Mouse (Mus musculus) urinary bladder, postnatal 10 days (tissue): ENCODE data around the gene Ankrd26.
"Not testable (repeated sequence)": the region's sequence is repeated elsewhere in the genome, so short reads cannot be mapped to it uniquely, and the experiment has no call there.

Experiments used
- DNase-seq: peaks from one replicate; pipeline ENCODE4 v3.0.0; 2022; ENCODE audit warnings: low spot score

The Ankrd26 gene

GRCm38 (mm10) chr6:118561745-118562609 lies at the start of gene Ankrd26:
TSS of gene Ankrd26 (minus strand) at chr6:118562226.
- peak; percentile 57 for DNase-seq

DNA sequence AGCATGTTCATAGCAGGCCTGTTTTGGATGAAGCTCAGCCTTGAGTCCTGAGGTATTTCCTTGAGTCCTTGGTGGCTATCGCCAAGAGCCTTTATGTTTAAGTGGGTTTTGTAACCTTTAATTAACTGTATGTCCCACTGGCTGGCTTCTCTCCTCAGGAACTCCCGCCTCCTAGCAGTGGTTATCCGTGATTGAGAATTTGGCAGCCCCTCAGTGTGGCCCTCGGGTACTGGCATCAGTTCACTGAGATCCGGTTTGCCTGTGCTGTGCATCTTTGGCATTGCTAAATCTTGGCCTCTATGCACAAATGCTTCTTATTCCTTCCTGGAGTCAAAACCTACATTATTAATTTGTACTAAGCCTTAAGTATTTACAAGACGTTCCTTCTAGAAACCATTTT lies 46.9 kb upstream of the Ankrd26 start:
- DNase-seq: no peak

GRCm38 (mm10) chr6:118605974-118606373 lies 43.9 kb upstream of the Ankrd26 start:
- no peak for DNase-seq

GRCm38 (mm10) chr6:118603825-118604224 lies 41.8 kb upstream of the Ankrd26 start:
- DNase-seq: no peak

DNA sequence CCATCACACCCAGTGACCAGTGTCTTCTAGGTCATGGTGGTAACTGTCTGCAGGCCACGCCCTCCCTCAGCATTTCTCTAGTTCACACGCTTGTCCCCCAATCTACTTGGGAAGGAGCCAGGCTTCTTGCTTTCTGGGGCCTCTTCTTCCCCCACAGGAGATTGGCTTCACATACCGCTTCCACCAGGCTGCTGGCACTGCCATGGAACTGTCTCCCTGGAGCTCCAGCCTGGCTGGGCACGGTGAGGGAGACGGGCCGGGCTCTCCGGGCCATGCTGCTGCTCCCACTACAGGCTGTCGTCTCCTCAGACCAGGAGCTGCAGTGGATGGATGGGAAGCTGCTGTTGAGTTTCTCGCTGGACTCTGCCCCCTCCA lies 33.6 kb upstream of the Ankrd26 start:
- no peak for DNase-seq

- no peak for DNase-seq
Observed at GRCm38 (mm10) chr6:118594833-118595680, 33.0 kb upstream of the Ankrd26 start.

- no peak for DNase-seq
Observed at GRCm38 (mm10) chr6:118594070-118594469, 32.0 kb upstream of the Ankrd26 start.

DNA sequence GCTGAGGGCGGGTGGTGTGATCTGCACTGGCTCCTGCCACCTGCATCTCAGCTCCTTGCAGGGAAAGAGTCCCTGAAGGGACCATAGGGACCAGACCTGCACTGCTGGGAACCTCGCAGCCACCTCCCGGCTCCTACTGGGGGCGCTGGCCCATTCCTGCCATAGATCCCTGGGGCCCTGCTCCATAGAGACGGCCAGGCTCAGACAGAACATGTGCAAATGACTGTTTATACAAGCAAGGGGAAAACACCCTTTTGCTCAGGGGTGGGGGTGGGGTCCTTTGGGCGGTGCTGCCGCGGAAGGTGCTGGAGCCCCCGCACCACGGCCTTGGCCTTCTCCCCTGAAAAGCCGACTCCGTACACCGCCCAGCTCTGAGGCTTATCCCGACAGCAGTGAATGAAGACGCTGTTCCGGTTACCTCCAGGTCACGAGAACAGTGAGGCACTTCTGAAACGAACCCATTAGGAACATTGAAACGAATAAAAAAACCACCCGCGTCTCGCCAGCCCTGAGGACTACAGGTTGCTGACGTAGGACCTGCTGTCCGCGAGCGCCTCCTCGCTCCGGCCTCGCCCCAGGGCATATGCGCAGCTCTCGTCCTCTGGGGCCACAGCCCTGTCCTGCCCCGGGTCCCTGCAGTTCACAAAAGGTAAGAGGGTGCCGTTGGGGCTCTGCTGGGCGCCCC lies 31.5 kb upstream of the Ankrd26 start:
- no peak for DNase-seq

DNA sequence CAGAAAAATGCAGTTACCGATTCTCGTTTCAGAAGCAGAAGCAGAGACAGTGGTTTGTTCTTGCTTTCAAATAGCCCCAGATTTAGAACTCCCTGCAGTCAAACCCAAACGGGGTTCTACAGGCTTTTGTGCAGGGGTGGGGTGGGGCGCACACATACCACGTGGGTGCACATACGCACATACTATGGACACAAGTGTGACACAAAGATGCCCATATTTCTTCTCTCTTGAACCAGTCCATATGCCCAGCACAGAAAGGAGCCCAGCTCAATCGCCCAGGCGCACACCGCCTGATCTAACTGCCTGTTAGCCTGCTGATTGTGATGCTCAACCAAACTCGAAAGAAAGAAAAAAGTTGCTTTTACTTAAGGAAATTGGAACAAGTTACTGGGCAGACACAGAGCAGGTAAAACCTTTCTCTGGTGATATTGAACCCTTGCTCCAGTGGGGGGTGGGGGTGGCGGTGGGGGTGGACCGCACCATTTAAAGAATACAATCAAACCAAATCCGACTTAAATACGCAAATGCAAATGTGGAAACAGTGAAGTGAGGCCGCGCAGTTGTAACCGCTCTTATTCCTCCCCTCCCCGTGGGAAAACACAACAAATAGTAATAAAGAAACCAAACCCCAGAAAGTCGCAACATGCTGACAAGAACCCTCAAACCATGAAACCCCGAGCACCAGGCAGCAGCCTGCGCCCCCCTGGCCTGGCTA lies 30.8 kb upstream of the Ankrd26 start:
- DNase-seq: no peak

DNA sequence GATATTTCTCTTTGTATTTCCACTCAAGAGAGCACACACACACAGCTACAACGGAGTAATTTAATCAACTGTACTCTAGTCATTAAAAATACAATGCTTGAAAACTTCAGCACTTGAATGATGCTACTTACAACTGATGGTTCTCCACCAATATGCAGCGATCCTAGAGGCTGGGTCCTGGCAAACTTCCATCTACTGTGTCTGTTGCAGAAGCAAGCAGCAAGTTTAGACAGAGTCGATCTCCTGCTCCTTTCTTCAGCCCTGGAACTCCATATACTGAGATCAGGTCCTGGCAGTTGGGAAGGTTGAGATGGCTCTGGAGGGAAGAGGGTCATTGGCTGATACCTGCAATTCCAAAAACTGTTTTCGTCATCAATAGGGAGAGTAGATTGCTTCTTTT lies 16.7 kb upstream of the Ankrd26 start:
- DNase-seq: not testable (repeated sequence)

GRCm38 (mm10) chr6:118574351-118574750 lies 12.3 kb upstream of the Ankrd26 start:
- no peak for DNase-seq

- DNase-seq: no peak
Observed at GRCm38 (mm10) chr6:118567816-118568215, 5.8 kb upstream of the Ankrd26 start.

- DNase-seq: no peak
Observed at GRCm38 (mm10) chr6:118561225-118561624, 801 bp downstream of the Ankrd26 start.

- DNase-seq: no peak
Observed at GRCm38 (mm10) chr6:118538627-118539026, 23.4 kb downstream of the Ankrd26 start.

GRCm38 (mm10) chr6:118537201-118537600 lies 24.8 kb downstream of the Ankrd26 start:
- not testable (repeated sequence) for DNase-seq

- no peak for DNase-seq
Observed at GRCm38 (mm10) chr6:118535321-118535720, 26.7 kb downstream of the Ankrd26 start.

DNA sequence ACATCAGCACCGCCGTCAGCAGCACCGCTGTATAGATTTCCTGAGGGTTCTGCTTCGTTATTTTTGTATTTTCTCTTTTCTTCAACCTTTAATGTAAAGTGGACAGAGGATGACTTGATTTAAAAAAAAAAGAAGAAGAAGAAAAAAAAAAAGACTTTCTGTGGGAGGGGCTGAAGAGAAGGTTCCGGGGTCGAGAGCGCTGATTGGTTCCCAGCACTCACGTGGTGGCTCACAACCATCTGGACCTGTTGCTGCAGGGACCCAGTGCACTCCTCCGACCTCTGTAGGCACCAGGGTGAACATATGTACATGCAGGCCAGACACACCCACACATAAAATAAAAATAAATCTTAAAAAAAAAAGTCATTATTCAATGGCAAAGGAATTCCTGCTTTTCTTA lies 28.6 kb downstream of the Ankrd26 start:
- no peak for DNase-seq

- DNase-seq: no peak
Observed at GRCm38 (mm10) chr6:118520668-118521067, 41.4 kb downstream of the Ankrd26 start.

- DNase-seq: no peak
Observed at GRCm38 (mm10) chr6:118513335-118514012, 48.6 kb downstream of the Ankrd26 start.

GRCm38 (mm10) chr6:118499010-118499409 lies 63.0 kb downstream of the Ankrd26 start:
- DNase-seq: no peak

DNA sequence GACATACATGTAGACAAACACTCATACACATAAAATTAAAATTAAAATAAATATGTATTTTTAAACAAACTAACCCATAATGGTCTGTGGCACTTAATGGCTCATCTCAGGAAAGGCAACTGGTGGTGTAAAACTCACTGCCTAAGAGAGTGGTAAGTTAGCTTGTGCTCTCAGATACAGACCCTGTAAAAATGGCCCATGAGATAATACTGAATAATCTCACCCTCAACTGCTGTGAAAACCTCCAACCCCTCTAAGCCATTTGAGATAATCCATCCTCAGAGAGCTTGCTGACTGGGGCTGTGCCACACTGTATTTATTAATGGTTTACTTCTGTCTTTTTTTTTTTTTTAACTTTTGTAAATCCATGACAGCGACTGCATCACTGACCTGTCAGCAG lies 79.9 kb downstream of the Ankrd26 start:
- DNase-seq: no peak
